Mouse (Mus musculus): ENCODE results near the gene Ccdc88c. TPM values are rescaled to one million over a fixed set of nuclear protein-coding genes. Genes with fewer than 3 reads are reported as not detected.

Gene Ccdc88c
- polyA plus RNA-seq, 1 experiment: 4.9 TPM

- no peak overlapping the region for H3K4me3 ChIP-seq (replicated peaks)
- peaks cover 95% of the 10 kb centered on the region for H3K4me1 ChIP-seq (ENCODE audit: control insufficient read depth)
- peaks cover 32% of the 10 kb centered on the region for H3K36me3 ChIP-seq (ENCODE audit: control insufficient read depth)
Observed at GRCm38 (mm10) chr12:101013078-101013665, 15.7 kb downstream of the Ccdc88c start.

DNA sequence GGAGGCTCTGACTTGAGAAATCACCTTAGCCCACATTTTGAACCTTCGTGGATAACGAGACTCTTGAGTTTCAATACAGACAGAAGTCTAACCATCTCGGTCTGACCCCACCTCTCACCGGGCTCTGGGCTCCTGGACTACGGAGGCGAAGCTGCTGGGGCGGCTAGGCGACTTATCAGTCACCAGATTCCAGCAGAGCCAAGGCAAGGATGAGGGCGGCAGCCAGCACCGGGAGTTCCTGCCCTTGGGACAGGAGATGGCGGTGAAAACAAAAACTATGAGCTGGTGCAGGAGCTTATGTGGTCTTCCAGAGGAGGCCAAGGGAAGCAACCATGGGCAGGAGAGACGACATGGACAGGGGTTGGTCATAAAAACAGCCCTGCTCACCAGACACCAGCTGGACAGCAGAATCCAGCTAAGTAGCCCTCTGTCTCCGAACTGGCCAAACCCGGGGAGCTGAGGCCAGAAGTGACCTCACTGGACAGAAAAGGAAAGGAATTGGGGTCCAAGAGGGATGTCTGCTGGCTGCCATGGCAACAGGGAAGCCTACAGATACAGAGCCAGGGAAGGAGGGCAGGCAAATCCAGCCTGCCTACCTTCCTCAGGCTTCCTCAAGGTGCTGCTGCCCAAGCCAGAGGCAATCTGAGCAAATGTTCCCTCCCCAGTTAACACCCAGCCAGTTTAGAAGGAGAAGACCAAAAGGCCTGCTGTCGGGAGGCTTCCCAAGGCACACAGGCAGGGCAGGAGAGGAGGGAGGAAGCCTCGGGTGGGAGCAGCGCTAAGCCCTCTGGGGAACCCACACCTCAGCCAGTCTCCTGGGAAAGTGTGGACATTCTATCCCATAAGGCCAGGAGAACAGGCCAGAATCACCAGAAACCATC lies 16.4 kb downstream of the Ccdc88c start:
- no peaks in the 10 kb centered on the region for H3K9me3 ChIP-seq (ENCODE audit: control insufficient read depth, low read length)
- H3K36me3 ChIP-seq (ENCODE audit: control insufficient read depth): peaks cover 25% of the 10 kb centered on the region
- no peak overlapping the region for H3K4me3 ChIP-seq (replicated peaks)
- H3K27me3 ChIP-seq (ENCODE audit: control insufficient read depth): no peaks in the 10 kb centered on the region
- H3K4me1 ChIP-seq (ENCODE audit: control insufficient read depth): peaks cover 95% of the 10 kb centered on the region
- no peak for TF ChIP-seq TAL1 (IDR thresholded peaks at IDR 0.05; ENCODE audit: low read length)
- TF ChIP-seq GATA1 (IDR thresholded peaks at IDR 0.05; ENCODE audit: low read length): no peak

More at GRCm38 (mm10) chr12:101013078-101013665, 15.7 kb downstream of the Ccdc88c start:
- Histone ChIP-seq H3K27me3 (ENCODE audit: control insufficient read depth) (no peaks in the 10 kb centered on the region), H3K9me3 (ENCODE audit: control insufficient read depth, low read length) (no peaks in the 10 kb centered on the region)
- TF ChIP-seq GATA1 (IDR thresholded peaks at IDR 0.05; ENCODE audit: low read length): no peak
- no peak for TF ChIP-seq TAL1 (IDR thresholded peaks at IDR 0.05; ENCODE audit: low read length)

DNA sequence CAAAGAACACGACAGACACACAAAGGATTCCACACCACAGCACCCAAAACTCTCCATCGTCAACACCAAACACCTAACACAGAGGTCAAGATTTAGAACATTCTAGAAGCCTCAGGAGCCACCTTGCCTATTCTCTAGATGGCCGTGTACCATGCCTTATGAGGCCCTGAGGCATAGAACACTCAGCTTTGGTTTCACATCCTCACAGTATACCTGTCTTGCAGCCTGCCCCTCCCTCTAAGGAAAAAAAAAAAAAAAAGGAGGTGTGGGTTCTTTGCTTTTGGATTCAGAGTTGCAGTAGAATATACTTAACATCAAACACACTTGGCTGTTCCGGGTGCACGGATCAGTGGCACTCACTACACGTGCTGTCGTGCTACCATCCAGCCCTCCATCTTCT lies 17.8 kb downstream of the Ccdc88c start:
- H3K4me1 ChIP-seq (ENCODE audit: control insufficient read depth): peaks cover 94% of the 10 kb centered on the region
- no peaks in the 10 kb centered on the region for H3K27me3 ChIP-seq (ENCODE audit: control insufficient read depth)
- peaks cover 21% of the 10 kb centered on the region for H3K36me3 ChIP-seq (ENCODE audit: control insufficient read depth)
- TF ChIP-seq TAL1 (IDR thresholded peaks at IDR 0.05; ENCODE audit: low read length): no peak
- TF ChIP-seq GATA1 (IDR thresholded peaks at IDR 0.05; ENCODE audit: low read length): no peak
- no peak overlapping the region for H3K4me3 ChIP-seq (replicated peaks)
- H3K9me3 ChIP-seq (ENCODE audit: control insufficient read depth, low read length): no peaks in the 10 kb centered on the region

- Histone ChIP-seq H3K4me3 (replicated peaks) (no peak overlapping the region), H3K36me3 (ENCODE audit: control insufficient read depth) (peaks cover 25% of the 10 kb centered on the region), H3K9me3 (ENCODE audit: control insufficient read depth, low read length) (no peaks in the 10 kb centered on the region), H3K27me3 (ENCODE audit: control insufficient read depth) (no peaks in the 10 kb centered on the region), H3K4me1 (ENCODE audit: control insufficient read depth) (peaks cover 94% of the 10 kb centered on the region)
- TF ChIP-seq GATA1 (IDR thresholded peaks at IDR 0.05; ENCODE audit: low read length): no peak
- no peak for TF ChIP-seq TAL1 (IDR thresholded peaks at IDR 0.05; ENCODE audit: low read length)
Observed at GRCm38 (mm10) chr12:101010148-101010920, 18.5 kb downstream of the Ccdc88c start.

DNA sequence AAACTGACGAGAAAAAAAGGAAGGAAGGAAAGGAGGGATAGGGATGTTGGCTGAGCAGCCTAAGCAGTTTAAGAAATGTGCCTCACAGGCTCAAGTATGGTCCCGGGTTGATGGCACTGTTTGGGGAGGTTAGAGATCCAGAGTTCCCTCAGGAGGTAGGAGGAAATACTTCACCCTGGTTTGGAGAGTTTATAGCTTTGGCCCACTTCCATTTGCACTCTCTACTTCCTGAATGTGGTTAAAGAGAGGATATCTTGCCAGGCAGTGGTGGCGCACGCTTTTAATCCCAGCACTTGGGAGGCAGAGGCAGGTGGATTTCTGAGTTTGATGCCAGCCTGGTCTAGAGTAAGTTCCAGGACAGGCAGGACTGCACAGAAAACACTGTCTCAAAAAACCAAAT lies 19.6 kb downstream of the Ccdc88c start:
- Histone ChIP-seq H3K4me1 (ENCODE audit: control insufficient read depth) (peaks cover 86% of the 10 kb centered on the region), H3K9me3 (ENCODE audit: control insufficient read depth, low read length) (no peaks in the 10 kb centered on the region), H3K27me3 (ENCODE audit: control insufficient read depth) (no peaks in the 10 kb centered on the region), H3K36me3 (ENCODE audit: control insufficient read depth) (peaks cover 26% of the 10 kb centered on the region), H3K4me3 (replicated peaks) (no peak overlapping the region)
- no peak for TF ChIP-seq GATA1 (IDR thresholded peaks at IDR 0.05; ENCODE audit: low read length)
- TF ChIP-seq TAL1 (IDR thresholded peaks at IDR 0.05; ENCODE audit: low read length): no peak

DNA sequence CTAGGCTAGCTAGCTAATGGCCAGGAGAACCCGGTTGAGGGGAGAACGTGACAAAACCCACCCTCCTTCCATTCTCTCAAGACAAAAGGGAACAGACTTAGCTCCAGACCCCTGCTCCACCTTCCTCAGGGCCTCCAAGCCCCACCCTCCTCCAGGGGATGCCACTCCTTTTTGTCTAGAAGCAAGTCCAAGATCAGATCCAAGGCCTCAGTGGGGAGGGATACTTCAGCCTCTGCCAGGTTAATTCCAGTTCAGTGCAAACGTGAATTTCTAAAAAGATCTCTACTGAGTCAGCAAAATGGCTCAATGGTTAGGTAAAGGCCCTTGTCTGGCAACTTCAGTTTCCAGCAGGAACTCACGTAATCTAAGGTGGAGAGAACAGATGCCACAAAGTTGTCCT lies 20.2 kb downstream of the Ccdc88c start:
- no peak for TF ChIP-seq TAL1 (IDR thresholded peaks at IDR 0.05; ENCODE audit: low read length)
- no peak for TF ChIP-seq GATA1 (IDR thresholded peaks at IDR 0.05; ENCODE audit: low read length)
- peaks cover 81% of the 10 kb centered on the region for H3K4me1 ChIP-seq (ENCODE audit: control insufficient read depth)
- H3K4me3 ChIP-seq (replicated peaks): no peak overlapping the region
- H3K36me3 ChIP-seq (ENCODE audit: control insufficient read depth): peaks cover 22% of the 10 kb centered on the region
- no peaks in the 10 kb centered on the region for H3K27me3 ChIP-seq (ENCODE audit: control insufficient read depth)
- H3K9me3 ChIP-seq (ENCODE audit: control insufficient read depth, low read length): no peaks in the 10 kb centered on the region

GRCm38 (mm10) chr12:101007968-101008481 lies 20.8 kb downstream of the Ccdc88c start:
- H3K4me3 ChIP-seq (replicated peaks): no peak overlapping the region
- no peaks in the 10 kb centered on the region for H3K9me3 ChIP-seq (ENCODE audit: control insufficient read depth, low read length)

DNA sequence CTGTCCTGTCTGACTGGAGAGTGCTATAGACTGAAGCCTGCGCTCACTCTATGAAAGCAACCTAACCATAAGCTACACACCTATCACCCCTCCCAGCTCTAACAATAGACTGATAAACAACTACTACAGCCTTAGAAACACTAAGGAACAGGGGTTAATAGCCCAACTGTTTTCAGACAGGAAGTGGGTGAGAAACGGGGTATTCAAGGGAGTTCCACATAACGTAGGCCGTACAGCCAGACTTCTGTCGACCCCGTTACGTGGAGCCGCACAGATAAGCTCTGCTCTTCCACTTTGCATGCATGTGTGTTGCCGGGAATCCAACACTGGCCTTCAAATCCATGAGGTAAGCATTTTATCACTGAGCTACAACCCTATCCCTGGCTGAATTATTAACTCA lies 21.4 kb downstream of the Ccdc88c start:
- TF ChIP-seq GATA1 (IDR thresholded peaks at IDR 0.05; ENCODE audit: low read length) (no peak), TAL1 (IDR thresholded peaks at IDR 0.05; ENCODE audit: low read length) (no peak)
- Histone ChIP-seq H3K36me3 (ENCODE audit: control insufficient read depth) (peaks cover 21% of the 10 kb centered on the region), H3K9me3 (ENCODE audit: control insufficient read depth, low read length) (no peaks in the 10 kb centered on the region), H3K27me3 (ENCODE audit: control insufficient read depth) (no peaks in the 10 kb centered on the region), H3K4me3 (replicated peaks) (no peak overlapping the region), H3K4me1 (ENCODE audit: control insufficient read depth) (peaks cover 81% of the 10 kb centered on the region)

More at GRCm38 (mm10) chr12:101007968-101008481, 20.8 kb downstream of the Ccdc88c start:
- Histone ChIP-seq H3K27me3 (ENCODE audit: control insufficient read depth) (no peaks in the 10 kb centered on the region), H3K36me3 (ENCODE audit: control insufficient read depth) (peaks cover 24% of the 10 kb centered on the region), H3K4me1 (ENCODE audit: control insufficient read depth) (peaks cover 82% of the 10 kb centered on the region)
- no peak for TF ChIP-seq TAL1 (IDR thresholded peaks at IDR 0.05; ENCODE audit: low read length)
- TF ChIP-seq GATA1 (IDR thresholded peaks at IDR 0.05; ENCODE audit: low read length): no peak

All from erythroblast, embryonic 14.5 days (primary cell).